Mouse (Mus musculus) T-cell, adult 2 months (primary cell): ENCODE results near the gene Ccdc106.
"Not testable (repeated sequence)": the region's sequence is repeated elsewhere in the genome, so short reads cannot be mapped to it uniquely, and the experiment has no call there.

Experiments
- DNase-seq: peaks from one replicate; pipeline ENCODE4 v3.0.0; 2022; ENCODE audit warnings: low spot score

Gene Ccdc106

GRCm38 (mm10) chr7:5015118-5016001 is 5.0 kb upstream of the Ccdc106 start, which contains the start of gene Gm44973:
Gene Gm44973 (plus strand): TSS chr7:5015496.
- DNase-seq = peak; percentile 91

GRCm38 (mm10) chr7:5016057-5016456 is 4.3 kb upstream of the Ccdc106 start:
- no peak for DNase-seq

- no peak for DNase-seq
These were observed 3.4 kb upstream of the Ccdc106 start for GRCm38 (mm10) chr7:5016920-5017319.

- peak; percentile 28 for DNase-seq
These were observed 3.0 kb upstream of the Ccdc106 start for GRCm38 (mm10) chr7:5017352-5017751.

GRCm38 (mm10) chr7:5017931-5018330 is 2.4 kb upstream of the Ccdc106 start:
- DNase-seq = no peak

GRCm38 (mm10) chr7:5019576-5019975 is 777 bp upstream of the Ccdc106 start:
- DNase-seq = not testable (repeated sequence)

GRCm38 (mm10) chr7:5020685-5021084 is 332 bp downstream of the Ccdc106 start:
- no peak for DNase-seq

GRCm38 (mm10) chr7:5021197-5021596 is 844 bp downstream of the Ccdc106 start:
- no peak for DNase-seq

- DNase-seq = no peak
These were observed 9.2 kb downstream of the Ccdc106 start for GRCm38 (mm10) chr7:5029543-5029942.

GRCm38 (mm10) chr7:5029946-5030345 is 9.6 kb downstream of the Ccdc106 start:
- no peak for DNase-seq

- no peak for DNase-seq
These were observed 10.4 kb downstream of the Ccdc106 start for GRCm38 (mm10) chr7:5030554-5031275.

- DNase-seq = no peak
These were observed 11.1 kb downstream of the Ccdc106 start for GRCm38 (mm10) chr7:5031496-5031895.

- no peak for DNase-seq
These were observed 13.5 kb downstream of the Ccdc106 start, which contains the start of gene 4632433K11Rik for GRCm38 (mm10) chr7:5033818-5034217. Gene 4632433K11Rik (plus strand): TSS chr7:5034118.

- no peak for DNase-seq
These were observed 15.3 kb downstream of the Ccdc106 start for GRCm38 (mm10) chr7:5035628-5036027.

GRCm38 (mm10) chr7:5036136-5036535 is 15.8 kb downstream of the Ccdc106 start:
- DNase-seq = no peak

- DNase-seq = no peak
These were observed 16.7 kb downstream of the Ccdc106 start for GRCm38 (mm10) chr7:5037026-5037425.

GRCm38 (mm10) chr7:5037467-5037866 is 17.1 kb downstream of the Ccdc106 start:
- DNase-seq = no peak

- DNase-seq = peak; percentile 95
These were observed 17.9 kb downstream of the Ccdc106 start, which contains the start of gene Zfp784 for GRCm38 (mm10) chr7:5038109-5038732. Gene Zfp784 (minus strand): TSS chr7:5038446.

- DNase-seq = no peak
These were observed 18.6 kb downstream of the Ccdc106 start for GRCm38 (mm10) chr7:5038940-5039339.

GRCm38 (mm10) chr7:5044981-5045380 is 24.6 kb downstream of the Ccdc106 start:
- DNase-seq = no peak

- DNase-seq = no peak
These were observed 25.8 kb downstream of the Ccdc106 start for GRCm38 (mm10) chr7:5046112-5046511.

- DNase-seq = peak; percentile 43
These were observed 27.0 kb downstream of the Ccdc106 start for GRCm38 (mm10) chr7:5047313-5047712.
